Mouse (Mus musculus): Measurements from ENCODE around the gene Flrt1.

DNA sequence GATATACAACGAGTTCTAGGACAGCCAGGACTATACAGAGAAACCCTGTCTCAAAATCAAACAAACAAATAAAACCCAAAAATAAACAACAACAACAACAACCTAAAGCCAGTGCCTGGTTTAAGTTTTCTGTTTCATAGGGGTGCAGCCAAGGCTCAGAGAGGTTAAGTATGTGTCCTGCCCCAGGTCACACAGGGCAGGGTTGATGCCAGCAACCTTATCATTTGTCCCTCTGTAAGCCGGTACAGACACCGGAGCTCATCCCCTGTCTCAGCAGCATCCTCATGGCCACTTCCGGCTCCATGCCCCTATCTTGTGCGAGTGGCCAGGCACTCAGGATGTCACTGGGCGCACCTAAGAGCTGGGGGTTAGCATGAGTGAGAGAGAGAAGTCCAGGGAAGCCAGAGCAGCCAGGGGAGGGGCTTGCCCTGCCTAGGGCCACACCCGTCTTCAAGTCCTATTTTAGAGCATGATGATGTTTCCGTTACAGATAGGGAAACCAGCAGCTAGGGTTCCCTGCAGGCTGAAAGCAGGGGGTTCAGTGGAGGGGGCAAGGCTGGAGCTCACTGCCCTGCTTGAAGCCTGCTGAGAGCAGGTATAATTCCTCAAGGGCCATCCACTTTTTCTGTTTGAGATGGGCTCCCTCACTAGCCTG, 12.3 kb upstream of the Flrt1 start:
- TF ChIP-seq EP300 (IDR thresholded peaks at IDR 0.05; ENCODE audit: insufficient read depth, low read depth, low read length) = no peak
- no peak for TF ChIP-seq CTCF (IDR thresholded peaks at IDR 0.05; ENCODE audit: low read depth, low read length)

All from ES-Bruce4 (cell line).